19 mouse cellular contexts compared by ENCODE assay signal in genomic region chr17:70796940-70797772, GRCm38 (mm10). TPM values are rescaled to one million over a fixed set of nuclear protein-coding genes. Genes with fewer than 3 reads are reported as not detected.
DNase-seq lines count a peak whose midpoint lies in the region; ATAC-seq and TF ChIP-seq lines count a peak whose summit lies in the region.
"Had no signal": no experiment of that assay in that cellular context is flagged by ENCODE, and none has a peak within 500 bp of the region (broad histone marks: within the 10 kb centered on the region; RNA-seq: fewer than 3 reads in every experiment).

No protein-coding gene starts in this region.

- no peaks in the 10 kb centered on the region for H3K36me3 ChIP-seq in liver, embryonic 16.5 days (ENCODE audit: control insufficient read depth, insufficient read depth)
- H3K36me3 ChIP-seq in C2C12 (ENCODE audit: control insufficient read depth, insufficient read depth), result no peaks in the 10 kb centered on the region
- H3K36me3 ChIP-seq: heart, embryonic 13.5 days; hindbrain, embryonic 12.5 days; limb, embryonic 15.5 days; midbrain, embryonic 12.5 days; neural tube, embryonic 15.5 days had no signal

- POLR2A ChIA-PET in Patski (lab: Charles Lee), result interaction anchor here (1.4 to 1.7 kb wide), 2 partner anchors 43 to 202 kb away, joined by 4 read pairs; no protein-coding TSS in a partner anchor

- no peaks in the 10 kb centered on the region for H3K79me3 ChIP-seq in C2C12 (ENCODE audit: low read depth)

- ATAC-seq in liver, embryonic 16.5 days (ENCODE audit: low read depth), result 0 out of 2 replicates have a peak, but pooled peaks have one; percentile 16
- ATAC-seq in Patski, result no peak
- ATAC-seq: forebrain, embryonic 14.5 days had no signal

- TF ChIP-seq CTCF in C2C12 (IDR thresholded peaks at IDR 0.05; ENCODE audit: control insufficient read depth, insufficient read depth, insufficient read length), result no peak
- TF ChIP-seq CTCF in Patski (IDR thresholded peaks at IDR 0.05), result peak; percentile 12

- H3K9me3 ChIP-seq in liver, embryonic 16.5 days (replicated peaks; ENCODE audit: control insufficient read depth, low read length), result no peaks in the 10 kb centered on the region
- H3K9me3 ChIP-seq: heart, embryonic 13.5 days; hindbrain, embryonic 12.5 days; limb, embryonic 15.5 days; midbrain, embryonic 12.5 days; neural tube, embryonic 15.5 days had no signal

- DNase-seq in liver, result no peak
- DNase-seq in Patski (ENCODE audit: low read depth, low spot score), result no peak
- peak; percentile 49 for DNase-seq in lung, postnatal 25 days (ENCODE audit: low spot score)
- DNase-seq in thymus, postnatal 25 days, result no peak
- no peak for DNase-seq in right cerebral cortex, postnatal 36 days (ENCODE audit: low spot score in 2 of 2)
- DNase-seq in heart, postnatal 4 days, result no peak
- DNase-seq: adrenal gland, postnatal 14 days; cerebellum, adult 2 months; kidney, adult 11 months had no signal

- 57% methylated on average over 8 of the region's 8 CpGs for WGBS in liver, embryonic 16.5 days (ENCODE audit: insufficient replicate concordance)

- H3K4me3 ChIP-seq in liver, embryonic 16.5 days (ENCODE audit: low read depth, low read length), result no peak overlapping the region
- H3K4me3 ChIP-seq in C2C12 (ENCODE audit: insufficient read depth, poor library complexity, severe bottlenecking), result no peak overlapping the region
- H3K4me3 ChIP-seq: erythroblast, embryonic 14.5 days; heart, embryonic 13.5 days; hindbrain, embryonic 12.5 days; limb, embryonic 15.5 days; midbrain, embryonic 12.5 days; neural tube, embryonic 15.5 days had no signal

- H3K27ac ChIP-seq in liver, embryonic 16.5 days (ENCODE audit: low read length), result no peak overlapping the region
- H3K27ac ChIP-seq: heart, embryonic 13.5 days; hindbrain, embryonic 12.5 days; kidney, postnatal 0 days; limb, embryonic 15.5 days; midbrain, embryonic 12.5 days; neural tube, embryonic 15.5 days had no signal

- CTCF ChIA-PET in Patski (lab: Charles Lee), result interaction anchor here (1.1 to 2.1 kb wide), 4 partner anchors 50 to 172 kb away, joined by 4 to 5 read pairs (median 4); no protein-coding TSS in a partner anchor

- H3K9ac ChIP-seq in liver, embryonic 16.5 days (ENCODE audit: low read depth, low read length), result no peak overlapping the region
- H3K9ac ChIP-seq: heart, embryonic 13.5 days; hindbrain, embryonic 12.5 days; limb, embryonic 15.5 days; midbrain, embryonic 12.5 days; neural tube, embryonic 15.5 days had no signal

- in situ Hi-C loops in Patski (cut with MboI; ENCODE audit: low pct_unique_long_range_greater_than_20kb), result loop anchor here (5.0 kb wide), 1 partner anchor 40 kb away; no protein-coding TSS in a partner anchor

- H3ac ChIP-seq in C2C12 (ENCODE audit: control insufficient read depth, insufficient read length, low read depth), result no peak overlapping the region

- no peak overlapping the region for H3K4me2 ChIP-seq in liver, embryonic 16.5 days (ENCODE audit: low read depth, low read length)
- H3K4me2 ChIP-seq: heart, embryonic 13.5 days; hindbrain, embryonic 12.5 days; limb, embryonic 15.5 days; midbrain, embryonic 12.5 days; neural tube, embryonic 15.5 days had no signal

- H3K27me3 ChIP-seq in liver, embryonic 16.5 days (ENCODE audit: control insufficient read depth, insufficient read depth, low read depth, low read length), result no peaks in the 10 kb centered on the region
- no peaks in the 10 kb centered on the region for H3K27me3 ChIP-seq in C2C12 (ENCODE audit: control insufficient read depth, insufficient read depth, insufficient read length)
- H3K27me3 ChIP-seq in Patski, result no peaks in the 10 kb centered on the region
- H3K27me3 ChIP-seq: heart, embryonic 13.5 days; hindbrain, embryonic 12.5 days; limb, embryonic 15.5 days; neural tube, embryonic 15.5 days had no signal

- no peaks in the 10 kb centered on the region for H3K4me1 ChIP-seq in liver, embryonic 16.5 days (ENCODE audit: control insufficient read depth, low read depth, low read length)
- H3K4me1 ChIP-seq: limb, embryonic 15.5 days had no signal

- no peaks in the 10 kb centered on the region for H3K79me2 ChIP-seq in C2C12 (ENCODE audit: control insufficient read depth, insufficient read depth)

TF ChIP-seq in C2C12, 6 proteins besides CTCF, POLR2A, EP300 and RAD21:
- TF ChIP-seq USF1 (IDR thresholded peaks at IDR 0.05; ENCODE audit: low read depth) (peak; percentile 59), MYOD1 (IDR thresholded peaks at IDR 0.05; ENCODE audit: control insufficient read depth, insufficient read length, low read depth) (no peak), FOSL1 (IDR thresholded peaks at IDR 0.05; ENCODE audit: insufficient read depth, low read length, poor library complexity, severe bottlenecking) (peak; percentile 50), CEBPB (IDR thresholded peaks at IDR 0.05; ENCODE audit: low read depth) (peak; percentile 58), MYOG (IDR thresholded peaks at IDR 0.05; ENCODE audit: control insufficient read depth, extremely low read depth, insufficient read length) (no peak), MAX (IDR thresholded peaks at IDR 0.05) (peak; percentile 57)

RNA-seq across cellular contexts. Expression of gene Tgif1, which starts 56.2 kb away (rescaled TPM):
- polyA plus RNA-seq in liver, embryonic 16.5 days (2015; fragmentation: Nextera tagmentation; extraction: Ambion mirVana), result 8.9 and 9.0 TPM in 2 replicates
- polyA plus RNA-seq in C2C12 (2012; fragmentation: generic; extraction: Trizol) (46.7 TPM), Patski (2021) (213 TPM)
- 10 to 100 TPM; 13.7 to 15.5 TPM for total RNA-seq in heart, postnatal 4 days (2021)
